In the genomic region with DNA sequence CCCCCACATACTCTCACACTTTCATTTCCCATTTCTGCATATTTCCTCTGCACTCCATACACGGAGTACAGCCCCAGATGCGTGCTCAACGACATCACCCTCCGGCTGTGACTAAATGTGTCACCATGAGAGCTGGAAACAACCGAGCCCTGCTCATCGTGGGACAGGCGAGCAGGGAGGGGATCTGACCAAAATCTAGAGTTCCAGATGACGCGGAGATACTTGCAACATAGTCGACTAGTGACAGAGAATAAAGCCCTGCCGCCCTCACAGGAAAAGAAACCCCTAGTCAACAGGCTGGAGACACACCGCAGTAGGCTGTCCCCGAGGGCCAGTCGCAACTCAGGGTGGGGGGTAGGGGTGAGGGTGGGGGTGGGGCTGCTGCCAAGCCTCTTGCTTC, we compare ENCODE assay signal across 8 mouse cellular contexts.
DNase-seq lines count a peak whose midpoint lies in the region; ATAC-seq and TF ChIP-seq lines count a peak whose summit lies in the region.

No protein-coding gene starts in this region.

- H3K27me3 ChIP-seq in forebrain, postnatal 0 days (ENCODE audit: insufficient read depth, low read length) = peaks cover 17% of the 10 kb centered on the region
- H3K27me3 ChIP-seq in intestine, embryonic 16.5 days (replicated peaks; ENCODE audit: control insufficient read depth, insufficient read depth, low read length) = peaks cover 11% of the 10 kb centered on the region; the same call in 1 of the 2 replicates

- DNase-seq in gastrocnemius, postnatal 14 days = peak; percentile 18
- DNase-seq in gastrocnemius, adult 8-10 months (ENCODE audit: low spot score in 2 of 2) = no peak
- DNase-seq in forebrain, postnatal 0 days = no peak
- peak; percentile 47 for DNase-seq in lung, postnatal 25 days (ENCODE audit: low spot score)
- DNase-seq in spleen, adult 18-20 months = peak; percentile 52 to 64
- no peak for DNase-seq in left cerebral cortex, postnatal 25 days (ENCODE audit: low spot score in 2 of 2)
- DNase-seq in layer of hippocampus, adult 9-11 months = no peak

- H3K9me3 ChIP-seq in forebrain, postnatal 0 days (ENCODE audit: low read length) = no peaks in the 10 kb centered on the region
- H3K9me3 ChIP-seq in intestine, embryonic 16.5 days (ENCODE audit: control insufficient read depth, low read length) = no peaks in the 10 kb centered on the region

- peak overlapping the region; percentile 26 for H3K4me2 ChIP-seq in forebrain, postnatal 0 days (ENCODE audit: low read depth)
- H3K4me2 ChIP-seq in intestine, embryonic 16.5 days (ENCODE audit: low read depth, low read length) = peak overlapping the region; percentile 73

- no peaks in the 10 kb centered on the region for H3K36me3 ChIP-seq in forebrain, postnatal 0 days (ENCODE audit: insufficient read depth)
- H3K36me3 ChIP-seq in intestine, embryonic 16.5 days (ENCODE audit: control insufficient read depth, insufficient read depth, low read length) = no peaks in the 10 kb centered on the region

- H3K9ac ChIP-seq in forebrain, postnatal 0 days = 0 out of 2 replicates have a peak overlapping the region, but pooled peaks have one; percentile 15
- peak overlapping the region; percentile 3; the same call in 1 of the 2 replicates for H3K9ac ChIP-seq in intestine, embryonic 16.5 days (ENCODE audit: low read depth, low read length)

- TF ChIP-seq CTCF in forebrain, postnatal 0 days (IDR thresholded peaks at IDR 0.05; ENCODE audit: low read depth) = no peak

- intact Hi-C loops in gastrocnemius, postnatal 14 days (cut with DNase I; ENCODE audit: low total_unique reads) = loop anchor here (10.0 kb wide), 1 partner anchor 138 kb away; no protein-coding TSS in a partner anchor
- intact Hi-C loops in left cerebral cortex, postnatal 25 days (cut with DNase I) = loop anchor here (5.0 kb wide), 1 partner anchor 51 kb away; no protein-coding TSS in a partner anchor

- peak overlapping the region; percentile 17; the same call in 1 of the 2 replicates for H3K4me3 ChIP-seq in forebrain, postnatal 0 days (ENCODE audit: low read depth, low read length)
- peak overlapping the region; percentile 30 for H3K4me3 ChIP-seq in intestine, embryonic 16.5 days (ENCODE audit: low read length)

- no peaks in the 10 kb centered on the region for H3K4me1 ChIP-seq in forebrain, postnatal 0 days (ENCODE audit: insufficient read depth)
- 0 out of 2 replicates have a peak, but pooled peaks cover 8% of the 10 kb centered on the region for H3K4me1 ChIP-seq in intestine, embryonic 16.5 days (ENCODE audit: control insufficient read depth, insufficient read depth, low read length)

- 17% methylated on average over 14 of the region's 14 CpGs for WGBS in forebrain, postnatal 0 days
- WGBS in intestine, embryonic 16.5 days = 7% methylated on average over 14 of the region's 14 CpGs

- H3K27ac ChIP-seq in forebrain, postnatal 0 days (ENCODE audit: low read depth, low read length) = no peak overlapping the region
- no peak overlapping the region for H3K27ac ChIP-seq in intestine, embryonic 16.5 days (ENCODE audit: low read length)

- no peak for ATAC-seq in forebrain, postnatal 0 days
- peak; percentile 33; the same call in 1 of the 2 replicates for ATAC-seq in intestine, embryonic 16.5 days

Comparison
In these comparisons a context has a peak if more than half of its experiments do, and no peak if none do; other contexts are left out.
1. DNase-seq: peak in gastrocnemius, postnatal 14 days (single experiment), lung, postnatal 25 days (single experiment) and spleen, adult 18-20 months (2 of 2); none in gastrocnemius, adult 8-10 months (0 of 2), forebrain, postnatal 0 days (single experiment), left cerebral cortex, postnatal 25 days (0 of 2) and layer of hippocampus, adult 9-11 months (single experiment).